ENCODE assay signal across 18 mouse cellular contexts in genomic region chr7:141097177-141097576, GRCm38 (mm10). TPM values are rescaled to one million over a fixed set of nuclear protein-coding genes. Genes with fewer than 3 reads are reported as not detected.
DNase-seq lines count a peak whose midpoint lies in the region; ATAC-seq and TF ChIP-seq lines count a peak whose summit lies in the region.
"Had no signal": no experiment of that assay in that cellular context is flagged by ENCODE, and none has a peak within 500 bp of the region (broad histone marks: within the 10 kb centered on the region; RNA-seq: fewer than 3 reads in every experiment).

No protein-coding gene starts in this region.

- H3K4me1 ChIP-seq in heart, postnatal 0 days (ENCODE audit: control insufficient read depth, insufficient read depth) = 0 out of 2 replicates have a peak, but pooled peaks cover 3% of the 10 kb centered on the region
- H3K4me1 ChIP-seq in spleen, adult 2 months (ENCODE audit: control insufficient read depth, insufficient read depth, insufficient read length) = peaks cover 33% of the 10 kb centered on the region
- H3K4me1 ChIP-seq in liver, embryonic 12.5 days = peaks cover 64% of the 10 kb centered on the region
- H3K4me1 ChIP-seq in stomach, embryonic 16.5 days (ENCODE audit: control insufficient read depth, insufficient read depth, low read length) = peaks cover 6% of the 10 kb centered on the region
- H3K4me1 ChIP-seq in lung, adult 2 months (ENCODE audit: control insufficient read depth, insufficient read depth, low read length) = peaks cover 10% of the 10 kb centered on the region
- 0 out of 2 replicates have a peak, but pooled peaks cover 5% of the 10 kb centered on the region for H3K4me1 ChIP-seq in midbrain, embryonic 14.5 days (ENCODE audit: control insufficient read depth, insufficient read depth, low read length)

- ATAC-seq in heart, postnatal 0 days (ENCODE audit: insufficient read depth, low read depth) = no peak
- ATAC-seq in liver, embryonic 12.5 days = no peak
- no peak for ATAC-seq in stomach, embryonic 16.5 days (ENCODE audit: insufficient read depth, low FRiP score)
- no peak for ATAC-seq in midbrain, embryonic 14.5 days (ENCODE audit: low FRiP score, low TSS enrichment)
- ATAC-seq: forebrain, embryonic 16.5 days had no signal

- H3K4me3 ChIP-seq in heart, postnatal 0 days (ENCODE audit: low read depth, low read length) = no peak overlapping the region
- H3K4me3 ChIP-seq in spleen, adult 2 months (ENCODE audit: extremely low read depth, insufficient read depth, insufficient read length) = no peak overlapping the region
- H3K4me3 ChIP-seq in liver, embryonic 12.5 days = no peak overlapping the region; the same call in 1 of the 2 replicates
- H3K4me3 ChIP-seq in stomach, embryonic 16.5 days (replicated peaks; ENCODE audit: low read length) = no peak overlapping the region
- H3K4me3 ChIP-seq in lung, adult 2 months (replicated peaks; ENCODE audit: extremely low read depth, low read depth, low read length) = no peak overlapping the region
- H3K4me3 ChIP-seq in midbrain, embryonic 14.5 days (replicated peaks; ENCODE audit: low read depth, low read length) = no peak overlapping the region
- H3K4me3 ChIP-seq: embryonic facial prominence, embryonic 10.5 days; hindbrain, embryonic 13.5 days had no signal

- no peak for TF ChIP-seq EP300 in heart, postnatal 0 days (IDR thresholded peaks at IDR 0.05; ENCODE audit: low read depth)

- no peaks in the 10 kb centered on the region for H3K36me3 ChIP-seq in heart, postnatal 0 days (replicated peaks; ENCODE audit: control insufficient read depth, insufficient read depth, low read length)
- peaks cover 6% of the 10 kb centered on the region; the same call in 1 of the 2 replicates for H3K36me3 ChIP-seq in spleen, adult 2 months (ENCODE audit: control insufficient read depth, insufficient read depth, low read length)
- H3K36me3 ChIP-seq in liver, embryonic 12.5 days = no peaks in the 10 kb centered on the region
- no peaks in the 10 kb centered on the region for H3K36me3 ChIP-seq in stomach, embryonic 16.5 days (ENCODE audit: control insufficient read depth, insufficient read depth, low read length)
- H3K36me3 ChIP-seq in midbrain, embryonic 14.5 days (ENCODE audit: control insufficient read depth, insufficient read depth, low read length) = no peaks in the 10 kb centered on the region
- H3K36me3 ChIP-seq: embryonic facial prominence, embryonic 10.5 days; hindbrain, embryonic 13.5 days had no signal

- no peak for TF ChIP-seq POLR2A in spleen, adult 2 months (IDR thresholded peaks at IDR 0.05; ENCODE audit: low read depth, low read length)
- no peak for TF ChIP-seq POLR2A in lung, adult 2 months (IDR thresholded peaks at IDR 0.05; ENCODE audit: borderline replicate concordance, extremely low read depth, low read depth, low read length)

- peak overlapping the region; percentile 49 for H3K27ac ChIP-seq in heart, postnatal 0 days (ENCODE audit: low read depth)
- H3K27ac ChIP-seq in spleen, adult 2 months (ENCODE audit: insufficient read depth, low read length) = peak overlapping the region; percentile 72
- peak overlapping the region; percentile 77 for H3K27ac ChIP-seq in liver, embryonic 12.5 days
- 0 out of 2 replicates have a peak overlapping the region, but pooled peaks have one; percentile 6 for H3K27ac ChIP-seq in stomach, embryonic 16.5 days (ENCODE audit: low read length)
- no peak overlapping the region for H3K27ac ChIP-seq in midbrain, embryonic 14.5 days (replicated peaks; ENCODE audit: low read depth, low read length)
- H3K27ac ChIP-seq: embryonic facial prominence, embryonic 10.5 days; hindbrain, embryonic 13.5 days had no signal

- WGBS in heart, postnatal 0 days = 74% methylated on average over 5 of the region's 5 CpGs
- 55% methylated on average over 5 of the region's 5 CpGs for WGBS in spleen, adult 2 months
- WGBS in liver, embryonic 12.5 days (ENCODE audit: insufficient replicate concordance) = 56% methylated on average over 5 of the region's 5 CpGs
- 71% methylated on average over 5 of the region's 5 CpGs for WGBS in stomach, embryonic 16.5 days
- 79% methylated on average over 5 of the region's 5 CpGs for WGBS in lung, adult 2 months
- 76% methylated on average over 5 of the region's 5 CpGs for WGBS in midbrain, embryonic 14.5 days

- no peak overlapping the region for H3K4me2 ChIP-seq in heart, postnatal 0 days (ENCODE audit: low read depth, low read length)
- H3K4me2 ChIP-seq in liver, embryonic 12.5 days = peak overlapping the region; percentile 58
- H3K4me2 ChIP-seq in stomach, embryonic 16.5 days (ENCODE audit: low read depth, low read length) = no peak overlapping the region
- no peak overlapping the region for H3K4me2 ChIP-seq in midbrain, embryonic 14.5 days (ENCODE audit: low read length)
- H3K4me2 ChIP-seq: hindbrain, embryonic 13.5 days had no signal

- TF ChIP-seq CTCF in heart, postnatal 0 days (IDR thresholded peaks at IDR 0.05; ENCODE audit: low read depth) = no peak
- no peak for TF ChIP-seq CTCF in spleen, adult 2 months (IDR thresholded peaks at IDR 0.05; ENCODE audit: extremely low read depth, insufficient read depth, insufficient read length, insufficient replicate concordance)
- no peak for TF ChIP-seq CTCF in lung, adult 2 months (IDR thresholded peaks at IDR 0.05; ENCODE audit: insufficient read depth, low read length)

- H3K9ac ChIP-seq in heart, postnatal 0 days (replicated peaks; ENCODE audit: low read depth, low read length) = no peak overlapping the region
- H3K9ac ChIP-seq in liver, embryonic 12.5 days = no peak overlapping the region
- no peak overlapping the region for H3K9ac ChIP-seq in stomach, embryonic 16.5 days (ENCODE audit: low read length)
- H3K9ac ChIP-seq in midbrain, embryonic 14.5 days (replicated peaks; ENCODE audit: low read length) = no peak overlapping the region
- H3K9ac ChIP-seq: hindbrain, embryonic 13.5 days had no signal

- H3K9me3 ChIP-seq in heart, postnatal 0 days (replicated peaks; ENCODE audit: control insufficient read depth, low read length) = no peaks in the 10 kb centered on the region
- H3K9me3 ChIP-seq in liver, embryonic 12.5 days (replicated peaks) = no peaks in the 10 kb centered on the region
- H3K9me3 ChIP-seq in stomach, embryonic 16.5 days (replicated peaks; ENCODE audit: control insufficient read depth, low read length) = no peaks in the 10 kb centered on the region
- H3K9me3 ChIP-seq in midbrain, embryonic 14.5 days (ENCODE audit: control insufficient read depth, low read length) = no peaks in the 10 kb centered on the region
- H3K9me3 ChIP-seq: embryonic facial prominence, embryonic 10.5 days; hindbrain, embryonic 13.5 days had no signal

- H3K27me3 ChIP-seq in heart, postnatal 0 days (ENCODE audit: control insufficient read depth, insufficient read depth, low read length) = peaks cover 23% of the 10 kb centered on the region; the same call in 1 of the 2 replicates
- H3K27me3 ChIP-seq in spleen, adult 2 months (ENCODE audit: control insufficient read depth, insufficient read depth, low read length) = no peaks in the 10 kb centered on the region
- peaks cover 42% of the 10 kb centered on the region for H3K27me3 ChIP-seq in liver, embryonic 12.5 days (replicated peaks)
- H3K27me3 ChIP-seq in stomach, embryonic 16.5 days (ENCODE audit: control insufficient read depth, insufficient read depth, low read length) = no peaks in the 10 kb centered on the region; the same call in 1 of the 2 replicates
- H3K27me3 ChIP-seq in midbrain, embryonic 14.5 days (ENCODE audit: control insufficient read depth, insufficient read depth, low read length) = peaks cover 32% of the 10 kb centered on the region

- no peak for DNase-seq in heart, postnatal 0 days (ENCODE audit: low spot score)
- no peak for DNase-seq in heart, adult 11 months
- DNase-seq in spleen, adult 2 months (ENCODE audit: low read depth in 1 of 2, low spot score in 2 of 2) = no peak
- DNase-seq in spleen, postnatal 14 days (ENCODE audit: low spot score in 2 of 2) = no peak
- DNase-seq in lung, adult 2 months = no peak
- no peak for DNase-seq in midbrain, embryonic 14.5 days
- DNase-seq: cerebellum, postnatal 14 days; left cerebral cortex, postnatal 4 days had no signal

RNA-seq across cellular contexts. Expression of gene Sigirr, which starts 3.2 kb away (rescaled TPM):
- total RNA-seq in heart, postnatal 0 days (2014; rRNA removed; ENCODE audit: low replicate concordance) = 10.3 and 16.8 TPM in 2 replicates
- 4.2 and 5.1 TPM in 2 replicates for polyA plus RNA-seq in heart, postnatal 0 days (2015; fragmentation: Nextera tagmentation; extraction: Ambion mirVana)
- polyA plus RNA-seq in spleen, adult 2 months (2012; rRNA removed) = 35.8 and 45.5 TPM in 2 replicates
- polyA plus RNA-seq in liver, embryonic 12.5 days (2016; fragmentation: Nextera tagmentation; extraction: Ambion mirVana) = 16.0 and 16.5 TPM in 2 replicates
- 14.1 and 14.7 TPM in 2 replicates for polyA plus RNA-seq in stomach, embryonic 16.5 days (2015; fragmentation: Nextera tagmentation; extraction: Ambion mirVana)
- 40.5 and 40.6 TPM in 2 replicates for polyA plus RNA-seq in lung, adult 2 months (2012; rRNA removed)
- polyA plus RNA-seq in midbrain, embryonic 14.5 days (2014; fragmentation: Nextera tagmentation; extraction: Ambion mirVana) = 1.2 and 2.1 TPM in 2 replicates

RNA-seq across cellular contexts. Expression of gene Pkp3, which starts 19.2 kb away (rescaled TPM):
- 3.8 TPM in 1 of 2 replicates, not detected in the other for total RNA-seq in heart, postnatal 0 days (2014; rRNA removed; ENCODE audit: low replicate concordance)
- polyA plus RNA-seq in heart, postnatal 0 days (2015; fragmentation: Nextera tagmentation; extraction: Ambion mirVana) = 0.19 and 0.20 TPM in 2 replicates
- polyA plus RNA-seq in spleen, adult 2 months (2012; rRNA removed) = 30.1 and 36.7 TPM in 2 replicates
- 0.71 and 1.1 TPM in 2 replicates for polyA plus RNA-seq in liver, embryonic 12.5 days (2016; fragmentation: Nextera tagmentation; extraction: Ambion mirVana)
- polyA plus RNA-seq in stomach, embryonic 16.5 days (2015; fragmentation: Nextera tagmentation; extraction: Ambion mirVana) = 74.2 and 103 TPM in 2 replicates
- 23.8 and 47.7 TPM in 2 replicates for polyA plus RNA-seq in lung, adult 2 months (2012; rRNA removed)
- polyA plus RNA-seq in midbrain, embryonic 14.5 days (2014; fragmentation: Nextera tagmentation; extraction: Ambion mirVana) = not detected in 2 replicates
- total RNA-seq: gastrocnemius, adult 8-10 months; layer of hippocampus, postnatal 25 days; left cerebral cortex, postnatal 4 days had no signal
- polyA plus RNA-seq: forebrain, embryonic 16.5 days; neural tube, embryonic 14.5 days had no signal

RNA-seq across cellular contexts. Expression of gene Ano9, which starts 20.4 kb away (rescaled TPM):
- not detected in 2 replicates for total RNA-seq in heart, postnatal 0 days (2014; rRNA removed; ENCODE audit: low replicate concordance)
- 0.04 and 0.07 TPM in 2 replicates for polyA plus RNA-seq in heart, postnatal 0 days (2015; fragmentation: Nextera tagmentation; extraction: Ambion mirVana)
- polyA plus RNA-seq in spleen, adult 2 months (2012; rRNA removed) = 0.02 and 0.23 TPM in 2 replicates
- polyA plus RNA-seq in liver, embryonic 12.5 days (2016; fragmentation: Nextera tagmentation; extraction: Ambion mirVana) = 0.15 and 0.19 TPM in 2 replicates
- 22.5 and 26.2 TPM in 2 replicates for polyA plus RNA-seq in stomach, embryonic 16.5 days (2015; fragmentation: Nextera tagmentation; extraction: Ambion mirVana)
- 2.8 and 10.7 TPM in 2 replicates for polyA plus RNA-seq in lung, adult 2 months (2012; rRNA removed)
- 0.14 and 0.18 TPM in 2 replicates for polyA plus RNA-seq in midbrain, embryonic 14.5 days (2014; fragmentation: Nextera tagmentation; extraction: Ambion mirVana)
- total RNA-seq: gastrocnemius, adult 8-10 months; layer of hippocampus, postnatal 25 days; left cerebral cortex, postnatal 4 days; monocyte, adult 5-6 weeks had no signal
- polyA plus RNA-seq: erythroblast, embryonic 14.5 days had no signal

RNA-seq across cellular contexts. Expression of gene Ptdss2, which starts 25.0 kb away (rescaled TPM):
- 22.3 and 35.5 TPM in 2 replicates for total RNA-seq in heart, postnatal 0 days (2014; rRNA removed; ENCODE audit: low replicate concordance)
- polyA plus RNA-seq in heart, postnatal 0 days (2015; fragmentation: Nextera tagmentation; extraction: Ambion mirVana) = 54.8 and 56.9 TPM in 2 replicates
- polyA plus RNA-seq in spleen, adult 2 months (2012; rRNA removed) = 26.8 and 27.0 TPM in 2 replicates
- 159 and 164 TPM in 2 replicates for polyA plus RNA-seq in liver, embryonic 12.5 days (2016; fragmentation: Nextera tagmentation; extraction: Ambion mirVana)
- polyA plus RNA-seq in stomach, embryonic 16.5 days (2015; fragmentation: Nextera tagmentation; extraction: Ambion mirVana) = 56.0 and 59.4 TPM in 2 replicates
- 22.9 and 24.1 TPM in 2 replicates for polyA plus RNA-seq in lung, adult 2 months (2012; rRNA removed)
- 69.4 and 77.6 TPM in 2 replicates for polyA plus RNA-seq in midbrain, embryonic 14.5 days (2014; fragmentation: Nextera tagmentation; extraction: Ambion mirVana)

RNA-seq across cellular contexts. Expression of gene B4galnt4, which starts 36.3 kb away (rescaled TPM):
- 0.43 TPM in 1 of 2 replicates, not detected in the other for total RNA-seq in heart, postnatal 0 days (2014; rRNA removed; ENCODE audit: low replicate concordance)
- 0.10 TPM in 1 of 2 replicates, not detected in the other for polyA plus RNA-seq in heart, postnatal 0 days (2015; fragmentation: Nextera tagmentation; extraction: Ambion mirVana)
- 0.79 and 1.9 TPM in 2 replicates for polyA plus RNA-seq in spleen, adult 2 months (2012; rRNA removed)
- 1.9 and 2.3 TPM in 2 replicates for polyA plus RNA-seq in liver, embryonic 12.5 days (2016; fragmentation: Nextera tagmentation; extraction: Ambion mirVana)
- polyA plus RNA-seq in stomach, embryonic 16.5 days (2015; fragmentation: Nextera tagmentation; extraction: Ambion mirVana) = 4.9 and 5.1 TPM in 2 replicates
- 0.33 and 0.36 TPM in 2 replicates for polyA plus RNA-seq in lung, adult 2 months (2012; rRNA removed)
- polyA plus RNA-seq in midbrain, embryonic 14.5 days (2014; fragmentation: Nextera tagmentation; extraction: Ambion mirVana) = 44.1 and 56.0 TPM in 2 replicates

Comparison
In these comparisons a context has a peak if more than half of its experiments do, and no peak if none do; other contexts are left out.
1. RNA of gene Pkp3, which starts 19.2 kb away (polyA plus RNA-seq): 74.2 to 103 TPM in stomach, embryonic 16.5 days, 23.8 to 47.7 TPM in lung, adult 2 months and 30.1 to 36.7 TPM in spleen, adult 2 months; 0.71 to 1.1 TPM in liver, embryonic 12.5 days, 0.19 to 0.20 TPM in heart, postnatal 0 days and not detected in midbrain, embryonic 14.5 days; every median in the first group is over 10 times any median in the second.